Mouse (Mus musculus) stomach, postnatal 0 days (tissue): ENCODE data around the gene Nrxn3.

Experiments
- CTCF ChIP-seq: IDR thresholded peaks from 2 replicates; pipeline ENCODE4 v1.5.1; 2016; ENCODE audit warnings: antibody characterized with exemption, low read depth, mild to moderate bottlenecking, moderate library complexity
- EP300 ChIP-seq: optimal IDR thresholded peaks from 2 replicates; pipeline ENCODE3; 2016; ENCODE audit warnings: antibody characterized with exemption

- TF ChIP-seq CTCF (no peak), EP300 (no peak)
Measured at GRCm38 (mm10) chr12:88949870-88950269, 227.2 kb downstream of the Nrxn3 start.
